Mouse (Mus musculus) layer of hippocampus, postnatal 25 days (tissue): ENCODE data around the gene Gm49394. TPM values are rescaled to one million over a fixed set of nuclear protein-coding genes. Genes with fewer than 3 reads are reported as not detected.

Experiments
- DNase-seq, 2 experiments: peaks; one replicate each; pipeline ENCODE4 v3.0.0; 2022; ENCODE audit warnings: mixed read lengths in 2 of 2, low spot score in 1 of 2; ENCODE audit errors: extremely low spot score in 1 of 2
- total RNA-seq, 2 experiments: library from RNA; stranded (reverse); gene quantifications; 2 replicates each; pipeline ENCODE4 v1.2.3; 2021

The Gm49394 gene
- total RNA-seq, 2 experiments from 2014 or later, result 0.34 to 0.56 TPM

DNA sequence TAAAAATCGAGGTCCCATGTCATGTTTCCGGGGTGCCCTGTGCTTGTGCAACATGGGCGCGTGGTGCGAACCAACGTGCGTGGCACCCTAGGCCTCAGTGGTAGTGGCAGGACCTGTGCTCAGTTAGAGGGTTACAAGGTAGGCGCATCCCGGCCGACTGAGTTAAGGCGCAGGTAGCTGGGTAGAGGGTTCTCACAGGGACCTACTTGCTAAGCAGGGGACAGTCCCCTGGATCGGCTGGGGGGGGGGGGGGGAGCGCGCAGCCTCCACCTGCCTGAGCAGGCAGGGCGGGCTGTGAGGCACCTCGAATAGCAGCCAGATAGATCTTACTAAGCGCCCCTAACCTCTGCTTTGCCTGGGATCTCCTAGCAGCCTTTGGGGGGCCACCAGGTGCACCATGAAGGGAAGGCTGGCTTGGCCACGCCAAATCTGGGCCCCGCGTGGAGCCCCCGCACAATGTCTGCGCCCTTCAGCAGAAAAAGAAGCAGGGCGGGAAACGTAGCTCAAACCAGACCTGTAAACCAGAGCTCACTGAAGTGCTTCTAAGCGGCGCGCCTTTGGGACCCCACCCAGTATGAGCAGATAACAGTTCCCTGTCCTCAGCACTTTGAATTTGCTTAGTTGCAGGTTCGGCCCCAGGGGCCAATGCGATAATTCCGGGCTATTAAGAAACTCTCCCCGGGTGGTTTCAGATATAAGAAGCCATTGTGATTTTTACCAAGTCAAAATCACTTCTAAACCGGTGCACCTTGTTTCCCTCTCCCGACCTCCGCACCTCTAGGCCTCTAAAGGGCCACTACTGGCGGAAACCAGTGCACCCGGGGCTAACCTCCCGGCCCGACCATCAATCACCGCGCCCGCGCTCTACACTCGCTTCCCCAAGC lies 9.7 kb downstream of the Gm49394 start:
- no peak for DNase-seq

DNA sequence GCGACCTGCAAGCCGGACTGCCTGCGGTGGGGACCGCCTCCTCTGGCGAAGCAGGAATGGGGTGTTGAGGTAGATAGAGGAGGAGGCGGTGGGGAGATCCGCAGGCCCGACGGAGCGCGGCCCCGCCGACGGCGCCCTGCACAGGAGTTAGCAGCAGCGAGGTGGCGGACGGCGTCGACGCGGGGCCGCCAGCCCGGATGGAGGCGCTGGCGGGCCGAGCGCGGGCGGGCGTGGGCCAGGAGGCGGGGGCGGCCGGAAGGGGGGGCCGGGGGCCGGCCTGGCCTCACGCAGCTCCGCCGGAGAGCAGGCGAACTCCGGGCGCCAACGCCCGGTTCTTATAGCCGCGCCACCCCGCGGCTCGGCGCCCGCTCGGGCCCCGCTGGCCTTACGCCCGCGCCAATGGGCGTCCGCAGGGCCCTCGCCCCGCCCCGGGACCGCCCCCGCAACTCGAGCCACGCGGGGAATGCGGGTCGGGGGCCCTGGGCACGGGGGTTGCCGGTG lies 10.5 kb downstream of the Gm49394 start:
- DNase-seq, result no peak

- DNase-seq, result no peak
Measured at GRCm38 (mm10) chr7:142658681-142659180, 11.0 kb downstream of the Gm49394 start.

DNA sequence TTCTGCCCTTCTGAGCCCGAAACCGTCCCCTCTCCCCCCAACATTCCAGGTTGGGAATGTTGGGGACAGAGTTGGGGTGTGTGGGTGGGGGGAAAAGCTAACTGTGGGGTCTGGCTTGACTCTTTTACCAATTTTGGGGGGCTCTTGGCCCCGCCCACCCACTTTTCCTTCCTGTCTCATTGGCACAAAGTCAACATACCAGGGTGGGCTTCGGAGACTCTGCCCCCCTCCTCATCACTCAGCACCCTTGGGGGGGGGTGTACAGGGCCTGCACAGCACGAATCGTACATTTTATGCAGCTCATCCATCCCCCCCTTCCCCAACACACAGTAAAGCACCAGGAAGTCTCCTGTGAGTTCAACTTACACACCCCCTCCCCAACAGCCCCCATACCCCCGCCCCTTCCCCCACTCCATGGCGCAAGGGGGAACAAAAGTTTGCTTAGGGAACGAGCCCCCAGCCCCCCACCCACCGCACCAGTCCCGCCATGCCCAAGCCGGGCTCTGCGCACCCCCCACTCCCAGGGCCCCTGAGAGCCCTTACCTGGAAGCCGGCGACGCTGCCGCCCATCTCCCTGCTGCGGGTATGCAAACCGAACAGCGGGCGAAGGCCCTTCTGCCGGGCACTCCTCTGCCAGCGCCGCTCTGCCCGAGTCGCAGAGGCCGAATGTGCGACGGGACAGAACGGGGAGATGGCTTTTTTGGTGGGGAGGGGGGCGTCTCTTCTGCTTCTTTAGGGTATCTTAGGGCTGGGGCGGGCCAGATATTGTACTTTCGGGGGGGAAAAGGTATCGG lies 11.7 kb downstream of the Gm49394 start:
- peak in 1 of 2 experiments; percentile 2 for DNase-seq

DNA sequence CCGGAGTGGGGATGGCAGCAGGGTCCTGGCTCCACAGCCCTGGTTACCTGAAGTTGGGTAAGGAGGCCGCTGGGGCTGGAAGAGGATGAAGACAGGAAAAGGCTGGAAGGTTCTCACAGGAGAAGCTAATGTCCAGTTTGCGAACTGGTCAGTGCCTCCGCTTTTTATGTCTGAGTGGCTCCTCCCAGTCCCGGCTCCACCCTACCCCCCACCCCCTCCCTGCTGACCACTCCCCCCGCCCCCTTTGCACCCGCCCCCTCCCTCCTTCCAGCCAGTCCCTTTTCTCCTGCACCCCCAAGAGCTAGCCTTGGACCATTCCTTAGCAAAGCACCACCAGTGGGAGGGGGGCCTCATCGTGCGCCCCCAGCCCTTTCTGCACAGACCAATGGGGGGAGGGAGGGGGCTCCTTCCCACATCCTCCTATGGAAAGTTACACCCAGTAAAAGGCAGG lies 12.4 kb downstream of the Gm49394 start:
- DNase-seq, result peak in 1 of 2 experiments; percentile 3

- peak in 1 of 2 experiments; percentile 3 for DNase-seq
Measured at GRCm38 (mm10) chr7:142656055-142656454, 13.7 kb downstream of the Gm49394 start.

GRCm38 (mm10) chr7:142655633-142656032 lies 14.1 kb downstream of the Gm49394 start:
- no peak for DNase-seq

GRCm38 (mm10) chr7:142653726-142654125 lies 16.0 kb downstream of the Gm49394 start:
- DNase-seq, result peak in 1 of 2 experiments; percentile 4

DNA sequence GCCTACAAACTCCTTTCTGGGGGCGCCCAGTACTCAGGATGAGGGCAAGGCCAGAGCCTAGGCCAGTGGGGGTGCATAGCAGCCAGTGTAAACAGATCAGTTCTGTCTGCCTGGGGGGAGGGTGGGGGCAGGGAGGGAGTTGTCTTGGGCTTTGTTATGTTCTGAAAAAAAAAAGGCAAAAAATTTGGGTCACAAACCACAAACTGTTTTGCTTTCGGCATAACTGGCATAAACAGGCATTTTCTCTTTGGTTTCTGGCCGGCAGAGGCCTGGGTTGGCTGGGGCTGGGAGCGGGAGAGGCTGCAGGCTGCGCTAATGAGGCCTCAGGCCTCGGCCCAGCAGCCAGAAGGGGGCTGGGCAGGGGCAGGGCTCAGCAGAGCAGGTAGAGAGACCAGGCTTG lies 23.1 kb downstream of the Gm49394 start:
- DNase-seq, result no peak

GRCm38 (mm10) chr7:142645045-142645444 lies 24.7 kb downstream of the Gm49394 start:
- no peak for DNase-seq

GRCm38 (mm10) chr7:142636178-142636577 lies 33.6 kb downstream of the Gm49394 start:
- no peak for DNase-seq

DNA sequence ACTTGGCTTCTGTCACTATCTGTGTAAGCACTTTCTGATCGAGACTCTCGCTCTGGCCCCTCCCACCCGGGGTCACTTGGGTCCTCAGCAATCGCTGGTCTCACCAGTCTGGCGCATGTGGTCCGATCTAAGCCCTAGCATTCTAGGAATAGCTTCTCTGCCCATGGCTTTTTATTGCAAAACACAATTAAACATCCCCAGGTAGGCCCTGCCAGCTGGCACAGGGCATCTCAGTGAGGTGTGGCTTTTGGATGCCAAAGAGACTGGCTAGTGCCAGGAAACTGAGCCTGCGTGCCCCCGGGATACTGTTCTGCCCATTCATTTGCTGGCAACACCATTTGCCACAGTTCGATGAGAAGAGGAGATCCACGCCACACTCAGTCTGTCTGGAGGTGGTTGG lies 39.1 kb downstream of the Gm49394 start:
- DNase-seq, result no peak

DNA sequence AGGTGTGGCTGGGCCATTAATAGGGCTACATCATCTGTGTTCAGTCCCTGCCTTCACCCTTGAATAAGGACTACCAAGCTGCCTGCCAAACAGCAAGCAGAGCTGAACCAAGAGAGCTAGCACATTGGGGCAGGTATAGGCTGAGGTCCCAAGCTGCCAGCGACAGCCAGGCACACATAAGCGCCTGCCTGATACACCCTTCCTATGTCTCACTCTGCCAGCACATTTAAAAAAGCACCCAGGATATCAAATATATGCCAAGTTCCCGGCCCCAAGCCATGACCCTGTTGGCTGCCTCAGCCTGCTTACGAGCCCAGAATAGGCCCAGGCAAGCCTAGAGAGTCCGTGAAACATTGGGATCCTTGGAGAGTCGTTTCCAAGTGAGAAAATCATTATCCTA lies 39.9 kb downstream of the Gm49394 start:
- DNase-seq, result no peak

GRCm38 (mm10) chr7:142622180-142622579 lies 47.6 kb downstream of the Gm49394 start:
- no peak for DNase-seq

DNA sequence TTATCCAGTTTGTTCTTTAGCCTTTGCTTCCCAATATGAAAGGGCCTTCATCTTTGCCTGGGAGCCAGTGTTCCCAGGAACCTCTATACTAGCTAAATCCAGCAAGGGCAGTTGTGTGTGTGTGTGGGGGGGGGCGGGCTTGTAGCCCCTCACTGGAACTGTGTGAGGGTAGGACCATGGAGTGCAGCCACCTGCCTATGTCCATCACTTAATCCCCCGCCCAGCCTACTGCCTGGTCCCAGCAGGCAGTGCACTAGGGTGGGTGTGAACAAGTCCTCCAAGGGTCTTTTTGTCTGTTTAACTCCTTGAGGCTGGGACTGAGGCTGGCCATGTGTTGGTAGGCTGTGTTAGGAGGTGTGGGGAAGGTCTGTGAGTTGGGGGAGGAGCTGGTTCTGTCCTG lies 56.7 kb downstream of the Gm49394 start:
- no peak for DNase-seq

GRCm38 (mm10) chr7:142610627-142611406 lies 58.9 kb downstream of the Gm49394 start:
- peak; percentile 69 to 78 for DNase-seq

DNA sequence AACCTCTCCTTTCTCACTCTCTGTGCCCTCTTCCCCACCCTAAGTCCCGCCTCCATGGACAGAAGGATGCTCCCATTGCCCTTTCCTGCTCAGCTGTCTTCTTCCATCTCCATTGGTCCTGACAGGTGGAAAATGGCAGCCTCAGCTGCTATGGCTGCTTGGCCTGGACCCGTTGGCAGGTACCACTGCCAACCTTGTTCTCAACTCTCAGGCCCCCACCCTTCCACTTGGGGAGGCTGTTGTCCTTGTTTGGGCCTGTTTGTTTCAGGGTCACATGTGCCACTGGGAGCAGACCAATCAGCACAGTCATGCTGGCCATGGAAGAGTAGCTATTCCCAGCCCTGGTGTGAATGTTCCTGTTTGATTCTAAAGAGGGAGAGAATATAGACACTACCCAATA lies 68.8 kb downstream of the Gm49394 start:
- no peak for DNase-seq
